Mouse (Mus musculus) erythroblast, embryonic 14.5 days (primary cell): ENCODE results near the gene Tnfrsf1b. TPM values are rescaled to one million over a fixed set of nuclear protein-coding genes. Genes with fewer than 3 reads are reported as not detected.

ENCODE experiments used
- H3K27me3 ChIP-seq: 2 replicates; pipeline ENCODE4 v1.6.1; 2012; ENCODE audit warnings: inconsistent platforms; ENCODE audit not compliant: control insufficient read depth
- H3K36me3 ChIP-seq: 2 replicates; pipeline ENCODE4 v1.6.1; 2012; ENCODE audit warnings: mild to moderate bottlenecking, inconsistent platforms; ENCODE audit not compliant: control insufficient read depth
- H3K4me1 ChIP-seq: 2 replicates; pipeline ENCODE4 v1.6.1; 2012; ENCODE audit warnings: inconsistent platforms; ENCODE audit not compliant: control insufficient read depth
- H3K4me3 ChIP-seq: replicated peaks from 2 replicates; pipeline ENCODE3; 2012; ENCODE audit warnings: moderate library complexity, mild to moderate bottlenecking, inconsistent platforms
- H3K9me3 ChIP-seq: 2 replicates; pipeline ENCODE4 v1.6.1; 2012; ENCODE audit warnings: low read length, inconsistent platforms, mixed read lengths; ENCODE audit not compliant: control insufficient read depth
- GATA1 ChIP-seq: IDR thresholded peaks from 2 replicates; pipeline ENCODE4 v1.6.1; 2012; ENCODE audit warnings: low read length, inconsistent platforms, mixed read lengths
- TAL1 ChIP-seq: IDR thresholded peaks from 3 replicates; pipeline ENCODE4 v1.6.1; 2012; ENCODE audit warnings: low read length, inconsistent platforms, mixed read lengths
- polyA plus RNA-seq: library from polyadenylated mRNA; stranded (reverse); fragments of >175 nt; gene quantifications from 2 replicates; pipeline ENCODE4 v1.2.3, GENCODE M21; 2012

The Tnfrsf1b gene
- polyA plus RNA-seq, 1 experiment, result 0.52 TPM

DNA sequence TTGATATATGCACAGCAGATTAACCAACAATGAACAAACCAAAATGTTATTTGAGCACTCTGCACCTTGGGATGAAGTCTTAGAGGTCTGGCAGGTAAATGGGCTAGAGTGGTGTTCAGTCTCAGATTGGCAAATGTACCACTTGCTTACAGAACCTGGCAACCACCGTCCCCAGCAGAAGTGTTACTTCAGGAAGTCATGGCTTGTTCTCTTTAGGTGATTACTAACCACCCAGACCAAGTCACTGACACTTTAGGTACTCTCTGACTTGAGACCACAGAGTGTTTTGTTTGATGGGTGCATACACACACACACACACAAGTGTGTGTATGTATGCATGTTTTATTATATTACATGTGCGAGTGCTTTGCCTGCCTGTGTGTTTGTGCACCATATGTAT lies 31.6 kb upstream of the Tnfrsf1b start:
- no peak for TF ChIP-seq GATA1
- no peak for TF ChIP-seq TAL1
- no peak overlapping the region for H3K4me3 ChIP-seq
- no peaks in the 10 kb centered on the region for H3K27me3 ChIP-seq
- no peaks in the 10 kb centered on the region for H3K36me3 ChIP-seq
- no peaks in the 10 kb centered on the region; the same call in 1 of the 2 replicates for H3K9me3 ChIP-seq
- H3K4me1 ChIP-seq, result no peaks in the 10 kb centered on the region

GRCm38 (mm10) chr4:145276368-145277249 lies 29.9 kb upstream of the Tnfrsf1b start:
- no peaks in the 10 kb centered on the region; the same call in 1 of the 2 replicates for H3K9me3 ChIP-seq
- TF ChIP-seq TAL1, result no peak
- no peak for TF ChIP-seq GATA1
- no peaks in the 10 kb centered on the region for H3K36me3 ChIP-seq
- no peaks in the 10 kb centered on the region for H3K4me1 ChIP-seq
- H3K4me3 ChIP-seq, result no peak overlapping the region
- no peaks in the 10 kb centered on the region for H3K27me3 ChIP-seq

GRCm38 (mm10) chr4:145274887-145275286 lies 28.2 kb upstream of the Tnfrsf1b start:
- Histone ChIP-seq H3K36me3 (no peaks in the 10 kb centered on the region), H3K9me3 (no peaks in the 10 kb centered on the region; the same call in 1 of the 2 replicates), H3K4me3 (no peak overlapping the region), H3K4me1 (no peaks in the 10 kb centered on the region), H3K27me3 (no peaks in the 10 kb centered on the region)
- TF ChIP-seq GATA1, result no peak
- TF ChIP-seq TAL1, result no peak

DNA sequence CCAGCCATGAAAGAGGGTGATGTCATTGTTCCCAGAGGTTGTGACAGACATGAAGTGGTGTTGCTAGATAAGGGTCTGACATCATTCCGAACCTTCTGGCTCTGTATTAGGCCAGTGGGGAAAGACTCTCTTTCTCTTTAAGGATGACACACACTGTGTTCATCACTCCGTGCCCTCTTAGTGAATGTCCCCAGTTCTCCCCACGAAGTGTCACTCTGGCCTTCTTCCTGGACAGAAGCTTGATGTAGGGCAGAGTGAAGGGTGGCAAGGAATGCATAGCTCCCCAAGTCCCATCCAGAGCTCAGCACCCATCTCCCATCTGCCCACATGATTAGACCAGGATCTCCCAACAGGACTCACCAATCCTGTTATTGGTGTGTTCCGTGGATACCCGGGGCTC lies 27.3 kb upstream of the Tnfrsf1b start:
- H3K9me3 ChIP-seq, result no peaks in the 10 kb centered on the region
- H3K27me3 ChIP-seq, result no peaks in the 10 kb centered on the region
- H3K4me3 ChIP-seq, result no peak overlapping the region
- no peaks in the 10 kb centered on the region for H3K4me1 ChIP-seq
- TF ChIP-seq GATA1 (no peak), TAL1 (no peak)
- H3K36me3 ChIP-seq, result no peaks in the 10 kb centered on the region

DNA sequence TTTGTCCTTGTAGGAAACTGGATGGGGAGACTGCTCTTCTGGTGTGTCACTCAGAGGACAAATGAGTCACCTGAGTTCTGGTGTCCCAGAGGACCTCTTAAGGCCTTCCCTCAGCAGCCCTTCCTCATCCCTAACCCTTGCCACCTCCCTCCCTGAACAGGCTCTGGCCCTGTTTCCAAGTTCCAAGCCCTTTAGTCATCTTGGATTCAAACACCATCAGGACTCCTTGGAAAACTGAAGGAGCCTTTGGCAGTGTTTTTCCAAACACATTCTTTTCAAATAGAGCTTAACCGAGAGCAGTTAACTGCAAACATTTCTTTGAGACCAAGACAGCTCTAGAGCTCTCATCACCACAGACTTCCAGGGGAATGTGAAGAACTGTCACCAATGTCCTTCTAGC lies 26.1 kb upstream of the Tnfrsf1b start:
- TF ChIP-seq TAL1 (no peak), GATA1 (no peak)
- no peaks in the 10 kb centered on the region for H3K36me3 ChIP-seq
- H3K9me3 ChIP-seq, result no peaks in the 10 kb centered on the region
- no peaks in the 10 kb centered on the region for H3K4me1 ChIP-seq
- no peaks in the 10 kb centered on the region for H3K27me3 ChIP-seq
- H3K4me3 ChIP-seq, result no peak overlapping the region

GRCm38 (mm10) chr4:145271634-145272033 lies 25.0 kb upstream of the Tnfrsf1b start:
- Histone ChIP-seq H3K36me3 (no peaks in the 10 kb centered on the region), H3K4me3 (no peak overlapping the region), H3K9me3 (no peaks in the 10 kb centered on the region), H3K4me1 (no peaks in the 10 kb centered on the region), H3K27me3 (no peaks in the 10 kb centered on the region)
- no peak for TF ChIP-seq TAL1
- no peak for TF ChIP-seq GATA1

GRCm38 (mm10) chr4:145270136-145270535 lies 23.5 kb upstream of the Tnfrsf1b start:
- no peak overlapping the region for H3K4me3 ChIP-seq
- H3K9me3 ChIP-seq, result no peaks in the 10 kb centered on the region
- TF ChIP-seq GATA1 (no peak), TAL1 (no peak)
- no peaks in the 10 kb centered on the region for H3K27me3 ChIP-seq
- H3K4me1 ChIP-seq, result no peaks in the 10 kb centered on the region
- H3K36me3 ChIP-seq, result no peaks in the 10 kb centered on the region

GRCm38 (mm10) chr4:145267631-145268110 lies 21.0 kb upstream of the Tnfrsf1b start:
- H3K9me3 ChIP-seq, result no peaks in the 10 kb centered on the region
- no peak overlapping the region for H3K4me3 ChIP-seq
- H3K4me1 ChIP-seq, result no peaks in the 10 kb centered on the region
- H3K27me3 ChIP-seq, result no peaks in the 10 kb centered on the region
- H3K36me3 ChIP-seq, result no peaks in the 10 kb centered on the region
- TF ChIP-seq TAL1 (no peak), GATA1 (no peak)

- no peaks in the 10 kb centered on the region for H3K36me3 ChIP-seq
- no peaks in the 10 kb centered on the region for H3K27me3 ChIP-seq
- no peaks in the 10 kb centered on the region for H3K4me1 ChIP-seq
- no peak overlapping the region for H3K4me3 ChIP-seq
- TF ChIP-seq GATA1 (no peak), TAL1 (no peak)
- no peaks in the 10 kb centered on the region for H3K9me3 ChIP-seq
Observed at GRCm38 (mm10) chr4:145266505-145266904, 19.8 kb upstream of the Tnfrsf1b start.

- no peaks in the 10 kb centered on the region for H3K9me3 ChIP-seq
- H3K4me3 ChIP-seq, result no peak overlapping the region
- no peaks in the 10 kb centered on the region for H3K4me1 ChIP-seq
- no peaks in the 10 kb centered on the region for H3K36me3 ChIP-seq
- H3K27me3 ChIP-seq, result no peaks in the 10 kb centered on the region
- TF ChIP-seq TAL1, result no peak
- no peak for TF ChIP-seq GATA1
Observed at GRCm38 (mm10) chr4:145264761-145265160, 18.1 kb upstream of the Tnfrsf1b start.
